Mouse (Mus musculus): ENCODE data around the gene Zfp27.
"Not testable (repeated sequence)": the region's sequence is repeated elsewhere in the genome, so short reads cannot be mapped to it uniquely, and the experiment has no call there.

The Zfp27 gene

GRCm38 (mm10) chr7:29890501-29890900 lies 15.9 kb downstream of the Zfp27 start:
- DNase-seq (ENCODE audit: low read depth): no peak

GRCm38 (mm10) chr7:29880916-29881315 lies 25.5 kb downstream of the Zfp27 start:
- no peak for DNase-seq (ENCODE audit: low read depth)

GRCm38 (mm10) chr7:29880056-29880455 lies 26.3 kb downstream of the Zfp27 start:
- DNase-seq (ENCODE audit: low read depth): no peak

- not testable (repeated sequence) for DNase-seq (ENCODE audit: low read depth)
Measured at GRCm38 (mm10) chr7:29877561-29877960, 28.8 kb downstream of the Zfp27 start.

GRCm38 (mm10) chr7:29874256-29874655 lies 32.1 kb downstream of the Zfp27 start:
- no peak for DNase-seq (ENCODE audit: low read depth)

GRCm38 (mm10) chr7:29861660-29862059 lies 44.7 kb downstream of the Zfp27 start:
- DNase-seq (ENCODE audit: low read depth): peak; percentile 14

GRCm38 (mm10) chr7:29859532-29860517 lies 46.5 kb downstream of the Zfp27 start, which contains the start of gene Zfp420:
Gene Zfp420, plus strand, starts transcription at chr7:29859979.
- peak; percentile 97 for DNase-seq (ENCODE audit: low read depth)

GRCm38 (mm10) chr7:29853219-29853842 lies 53.0 kb downstream of the Zfp27 start, which contains the start of gene Zfp940:
Gene Zfp940, minus strand, starts transcription at chr7:29853669.
- peak; percentile 92 for DNase-seq (ENCODE audit: low read depth)

GRCm38 (mm10) chr7:29852831-29853218 lies 53.5 kb downstream of the Zfp27 start:
- no peak for DNase-seq (ENCODE audit: low read depth)

- peak; percentile 52 for DNase-seq (ENCODE audit: low read depth)
Measured at GRCm38 (mm10) chr7:29844616-29845015, 61.8 kb downstream of the Zfp27 start.

Measured in NIH3T3 (cell line).